Mouse (Mus musculus): ENCODE data around the gene 4933428G20Rik.

4933428G20Rik gene

DNA sequence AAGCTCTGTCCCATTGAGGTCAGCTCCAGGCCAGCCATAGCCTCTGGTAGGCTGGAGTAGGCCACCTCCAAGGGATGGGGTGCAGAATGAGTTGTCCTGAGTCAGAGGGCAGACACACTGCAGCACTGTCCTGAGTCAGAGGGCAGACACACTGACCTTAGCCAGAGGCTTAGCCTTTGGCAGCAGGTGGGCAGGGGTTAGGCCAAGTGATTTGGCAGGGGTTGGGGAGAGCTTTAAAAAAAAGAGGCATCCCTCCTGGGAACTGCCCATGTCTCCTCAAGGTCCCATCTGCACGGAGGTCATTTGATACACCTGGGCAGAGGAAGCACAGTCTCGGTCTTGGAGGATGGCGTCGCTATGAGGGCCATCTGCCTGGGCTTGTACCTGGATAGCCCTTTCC, 36.1 kb downstream of the 4933428G20Rik start:
- DNase-seq (ENCODE audit: low read depth, low spot score) = no peak

DNA sequence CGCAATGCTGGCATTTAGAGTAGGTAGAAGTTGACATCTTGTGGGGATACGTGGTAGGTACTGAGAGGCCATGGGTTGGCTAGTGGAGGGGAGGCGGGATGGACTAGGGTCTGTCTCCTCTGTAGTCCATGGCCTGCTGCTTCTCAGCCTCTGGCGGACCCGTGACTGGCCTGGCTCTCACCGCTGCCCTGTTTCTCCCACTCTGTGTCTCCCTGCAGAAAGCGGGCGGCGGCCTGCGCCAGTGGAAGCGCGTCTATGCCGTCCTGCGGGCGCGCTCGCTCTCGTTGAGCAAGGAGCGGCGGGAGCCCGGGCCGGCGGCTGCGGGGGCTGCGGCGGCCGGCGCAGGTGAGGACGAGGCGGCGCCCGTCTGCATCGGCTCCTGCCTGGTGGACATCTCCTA, 37.0 kb downstream of the 4933428G20Rik start:
- DNase-seq (ENCODE audit: low read depth, low spot score) = no peak

- DNase-seq (ENCODE audit: low read depth, low spot score) = no peak
Observed at GRCm38 (mm10) chr11:97462538-97462937, 37.6 kb downstream of the 4933428G20Rik start.

GRCm38 (mm10) chr11:97461307-97461820, 38.8 kb downstream of the 4933428G20Rik start:
- no peak for DNase-seq (ENCODE audit: low read depth, low spot score)

GRCm38 (mm10) chr11:97457120-97457519, 43.0 kb downstream of the 4933428G20Rik start:
- DNase-seq (ENCODE audit: low read depth, low spot score) = peak; percentile 79

DNA sequence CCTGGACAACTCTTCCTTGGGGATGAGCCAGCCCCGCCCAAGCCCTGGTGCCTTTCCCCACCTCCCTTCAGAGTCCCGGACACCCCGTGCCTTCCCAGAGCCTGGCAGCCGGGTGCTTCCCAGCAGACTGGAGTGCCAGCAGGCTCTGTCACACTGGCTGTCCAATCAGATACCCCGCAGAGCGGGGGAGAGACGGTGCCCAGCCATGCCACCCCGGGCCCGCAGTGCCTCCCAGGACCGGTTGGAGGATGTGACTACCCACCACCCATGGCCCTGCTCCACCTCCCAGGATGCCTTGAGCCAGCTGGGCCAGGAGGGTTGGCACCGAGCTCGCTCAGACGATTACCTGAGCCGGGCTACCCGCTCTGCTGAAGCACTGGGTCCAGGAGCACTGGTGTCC, 48.5 kb downstream of the 4933428G20Rik start:
- DNase-seq (ENCODE audit: low read depth, low spot score) = peak; percentile 62

- peak; percentile 84 for DNase-seq (ENCODE audit: low read depth, low spot score)
Observed at GRCm38 (mm10) chr11:97450305-97450922, 49.7 kb downstream of the 4933428G20Rik start.

- peak; percentile 95 for DNase-seq (ENCODE audit: low read depth, low spot score)
Observed at GRCm38 (mm10) chr11:97449601-97450293, 50.4 kb downstream of the 4933428G20Rik start.

DNA sequence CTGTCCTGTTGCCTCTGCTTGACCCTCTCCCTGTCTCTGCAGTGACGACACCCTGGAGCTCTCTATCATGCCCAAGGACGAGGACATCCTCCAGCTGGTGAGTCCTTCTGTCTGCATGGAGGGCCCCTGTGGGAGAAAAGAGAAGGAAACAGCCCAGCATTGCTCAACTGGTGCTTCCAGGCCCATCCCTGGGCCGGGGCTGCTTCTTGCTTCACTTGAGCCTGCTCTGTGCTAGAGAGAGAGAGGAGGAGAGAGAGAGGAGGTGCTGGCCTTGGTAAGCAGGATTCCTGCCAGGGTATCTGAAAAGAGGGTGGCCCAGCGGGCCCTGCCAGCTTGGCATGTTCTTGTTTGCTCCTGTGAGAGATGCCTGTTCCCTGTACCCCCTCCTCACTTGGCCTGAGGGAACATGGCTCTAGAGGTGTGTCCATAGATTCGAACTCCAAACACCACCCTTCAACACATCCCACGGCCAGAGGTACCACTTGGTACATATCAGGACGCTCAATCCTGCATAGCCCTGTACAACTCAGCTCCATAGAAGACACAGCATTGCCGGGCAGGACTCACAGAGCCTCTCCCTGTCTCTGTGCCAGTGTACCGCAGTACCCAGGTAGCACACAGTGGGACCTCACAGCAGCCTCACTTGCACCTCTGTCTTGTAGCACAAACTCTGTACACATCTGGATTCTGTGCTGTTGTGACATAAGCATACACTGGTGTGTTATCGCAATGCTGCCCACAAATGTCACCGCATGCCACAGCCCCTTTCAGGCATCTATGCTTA, 51.3 kb downstream of the 4933428G20Rik start:
- DNase-seq (ENCODE audit: low read depth, low spot score) = no peak

- no peak for DNase-seq (ENCODE audit: low read depth, low spot score)
Observed at GRCm38 (mm10) chr11:97447979-97448378, 52.2 kb downstream of the 4933428G20Rik start.

- no peak for DNase-seq (ENCODE audit: low read depth, low spot score)
Observed at GRCm38 (mm10) chr11:97445999-97446511, 54.1 kb downstream of the 4933428G20Rik start.

- no peak for DNase-seq (ENCODE audit: low read depth, low spot score)
Observed at GRCm38 (mm10) chr11:97445596-97445995, 54.5 kb downstream of the 4933428G20Rik start.

- no peak for DNase-seq (ENCODE audit: low read depth, low spot score)
Observed at GRCm38 (mm10) chr11:97442891-97443675, 57.1 kb downstream of the 4933428G20Rik start.

- no peak for DNase-seq (ENCODE audit: low read depth, low spot score)
Observed at GRCm38 (mm10) chr11:97441658-97442125, 58.4 kb downstream of the 4933428G20Rik start.

DNA sequence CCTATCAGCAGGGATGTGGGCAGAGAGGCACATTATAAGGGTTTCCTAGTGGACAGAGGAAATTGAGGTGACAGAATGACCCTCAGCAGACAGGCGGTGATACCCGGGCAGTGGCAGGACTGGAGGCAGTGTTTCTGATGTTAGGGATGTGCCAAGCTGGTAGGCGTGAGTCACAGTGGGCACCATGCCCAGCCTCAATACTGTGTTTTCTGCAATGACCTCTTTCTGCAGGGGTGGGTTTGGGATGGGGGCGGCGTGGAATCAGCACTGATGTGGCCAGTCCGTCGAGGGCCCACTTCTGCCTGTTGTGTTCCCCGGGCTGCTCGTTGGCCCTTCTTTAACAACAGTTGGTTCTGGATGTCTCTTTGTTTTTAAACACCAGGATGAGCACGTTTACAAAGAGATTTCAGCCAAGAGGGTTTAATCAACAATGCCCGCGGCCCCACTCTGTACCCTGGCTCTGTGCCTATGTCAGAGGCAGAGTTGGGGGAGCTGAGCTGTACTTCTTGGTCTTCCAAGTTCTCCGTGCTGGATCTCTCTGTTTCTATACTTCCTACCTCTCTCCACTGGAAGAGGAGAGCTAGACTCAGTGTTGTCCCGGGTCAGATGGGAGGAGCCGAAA, 59.0 kb downstream of the 4933428G20Rik start:
- DNase-seq (ENCODE audit: low read depth, low spot score) = peak; percentile 86

All from brain, adult 2 months (tissue).